Mouse (Mus musculus) macrophage (primary cell): ENCODE results near the gene Pomgnt2. TPM values are rescaled to one million over a fixed set of nuclear protein-coding genes. Genes with fewer than 3 reads are reported as not detected.

Experiments
- H3K27ac ChIP-seq: fragments of 350-480 bp; formaldehyde crosslinking; 2 replicates; pipeline ENCODE4 v1.9.0; 2021
- H3K36me3 ChIP-seq: fragments of 350-480 bp; formaldehyde crosslinking; 2 replicates; pipeline ENCODE4 v1.9.0; 2021; ENCODE audit errors: inconsistent target
- H3K4me3 ChIP-seq: fragments of 350-480 bp; formaldehyde crosslinking; 2 replicates; pipeline ENCODE4 v1.9.0; 2021; ENCODE audit errors: inconsistent target
- H3K79me2 ChIP-seq: fragments of 350-480 bp; formaldehyde crosslinking; 2 replicates; pipeline ENCODE4 v1.9.0; 2021; ENCODE audit errors: inconsistent target
- WGBS: methylation state at CpG from one replicate; pipeline ENCODE4 v1.1.7; 2026; ENCODE audit warnings: inconsistent platforms; ENCODE audit not compliant: missing documents; 5-methylcytosine and 5-hydroxymethylcytosine counted together
- polyA plus RNA-seq: library from polyadenylated mRNA; stranded (reverse); fragments of 250-400 nt; gene quantifications from 3 replicates; pipeline ENCODE4 v1.2.4, GENCODE M21; 2018; ENCODE audit warnings: inconsistent platforms

Gene Pomgnt2
- polyA plus RNA-seq, 1 experiment from 2014 or later = 0.93 TPM

DNA sequence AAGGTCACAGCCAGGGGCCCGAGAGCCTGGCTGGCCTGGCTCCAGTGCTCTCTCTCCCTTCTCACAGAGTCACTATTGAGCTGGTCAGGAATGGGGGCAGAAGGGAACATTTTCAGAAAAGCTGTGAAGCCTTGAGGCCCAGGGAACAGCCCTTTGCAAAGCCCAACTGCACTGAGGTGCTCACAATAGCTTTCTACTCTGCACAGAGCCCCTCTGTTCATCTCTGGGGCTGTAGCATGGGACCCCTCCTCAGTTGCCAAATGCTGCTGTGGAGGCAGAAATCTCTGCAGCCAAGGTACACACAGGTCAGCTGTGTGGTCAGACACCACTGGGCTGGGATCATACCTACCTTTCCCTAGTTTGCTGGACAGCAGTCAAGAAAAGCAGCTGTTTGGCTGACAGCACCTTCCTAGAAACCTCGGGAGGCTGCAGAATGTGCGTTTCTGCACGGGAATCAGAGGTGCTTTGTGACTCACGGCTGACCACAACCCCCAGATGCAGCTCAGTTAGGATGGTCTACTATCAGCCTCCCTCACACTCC is 27.0 kb downstream of the Pomgnt2 start:
- Histone ChIP-seq H3K4me3 (no peak overlapping the region), H3K36me3 (no peaks in the 10 kb centered on the region), H3K79me2 (no peaks in the 10 kb centered on the region), H3K27ac (no peak overlapping the region)
- WGBS = 32% methylated on average over 5 of the region's 5 CpGs

DNA sequence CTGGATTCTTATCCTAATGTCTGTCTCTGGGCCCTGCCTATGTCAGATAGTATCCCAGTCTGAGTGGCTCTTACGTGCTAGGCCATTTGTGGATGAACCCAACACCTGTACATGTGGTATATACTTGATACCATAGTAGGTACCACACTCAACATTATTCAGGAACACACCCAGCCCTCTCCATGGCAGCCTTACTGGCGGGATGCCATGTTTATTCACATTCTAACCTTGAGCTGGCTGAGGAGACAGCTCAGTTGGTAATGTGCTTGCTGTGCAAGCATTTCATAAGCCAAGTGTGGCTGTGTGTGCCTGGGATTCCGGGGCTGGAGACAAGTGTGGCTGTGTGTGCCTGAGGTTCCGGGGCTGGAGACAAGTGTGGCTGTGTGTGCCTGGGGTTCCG is 28.7 kb downstream of the Pomgnt2 start:
- no peak overlapping the region for H3K4me3 ChIP-seq
- no peak overlapping the region for H3K27ac ChIP-seq
- WGBS = 91% methylated on average over 5 of the region's 5 CpGs
- H3K36me3 ChIP-seq = no peaks in the 10 kb centered on the region
- H3K79me2 ChIP-seq = no peaks in the 10 kb centered on the region

DNA sequence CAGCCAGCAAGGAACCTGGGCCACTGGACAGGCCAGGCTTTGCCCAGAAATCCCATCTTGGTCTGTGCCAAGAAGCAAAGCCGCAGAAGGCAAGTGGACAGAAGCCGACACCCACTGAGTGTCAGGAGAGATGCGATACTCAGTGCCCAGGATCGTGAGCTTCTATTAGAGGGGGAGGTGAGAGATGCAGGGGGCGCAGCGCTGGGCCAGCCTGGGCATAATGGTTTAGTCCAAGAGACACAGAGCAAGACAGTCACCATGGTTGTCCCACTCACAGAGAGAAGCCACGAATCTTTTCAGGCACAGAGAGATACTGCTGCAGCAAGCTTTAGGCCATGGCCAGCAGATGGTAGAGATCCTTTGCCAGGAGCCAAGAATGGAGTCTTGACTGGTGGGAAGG is 32.0 kb downstream of the Pomgnt2 start:
- Histone ChIP-seq H3K27ac (no peak overlapping the region), H3K36me3 (no peaks in the 10 kb centered on the region), H3K79me2 (no peaks in the 10 kb centered on the region), H3K4me3 (no peak overlapping the region)
- 90% methylated on average over 7 of the region's 7 CpGs for WGBS

- no peak overlapping the region for H3K4me3 ChIP-seq
Measured at GRCm38 (mm10) chr9:121959966-121960635, 36.8 kb downstream of the Pomgnt2 start.

GRCm38 (mm10) chr9:121952596-121952995 is 44.3 kb downstream of the Pomgnt2 start:
- WGBS = 87% methylated on average over 6 of the region's 6 CpGs
- Histone ChIP-seq H3K27ac (no peak overlapping the region), H3K4me3 (no peak overlapping the region), H3K36me3 (no peaks in the 10 kb centered on the region), H3K79me2 (no peaks in the 10 kb centered on the region)

More at GRCm38 (mm10) chr9:121959966-121960635, 36.8 kb downstream of the Pomgnt2 start:
- H3K79me2 ChIP-seq = no peaks in the 10 kb centered on the region
- 94% methylated on average over 7 of the region's 7 CpGs for WGBS
- H3K36me3 ChIP-seq = no peaks in the 10 kb centered on the region
- no peak overlapping the region for H3K27ac ChIP-seq

DNA sequence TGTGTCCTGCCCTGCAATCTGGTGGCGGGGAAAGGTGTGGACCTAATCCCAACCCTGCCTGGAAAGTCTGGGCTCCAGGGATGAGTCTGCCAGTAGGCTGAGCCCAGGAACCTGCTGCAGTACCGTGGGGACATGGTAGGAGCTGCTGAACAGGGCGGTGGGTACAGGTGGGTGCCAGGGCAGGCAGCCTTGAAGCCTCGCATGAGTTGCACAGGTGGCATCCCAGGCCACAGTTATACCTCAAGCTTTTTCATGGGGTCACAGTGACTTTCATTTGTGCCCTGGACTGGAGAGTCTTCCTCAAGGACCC is 45.8 kb downstream of the Pomgnt2 start:
- Histone ChIP-seq H3K79me2 (no peaks in the 10 kb centered on the region), H3K27ac (no peak overlapping the region)
- WGBS = 51% methylated on average over 4 of the region's 4 CpGs

GRCm38 (mm10) chr9:121950418-121951113 is 46.3 kb downstream of the Pomgnt2 start, which contains the start of gene Fam198a:
Gene Fam198a, plus strand, starts transcription at chr9:121950988.
- no peaks in the 10 kb centered on the region for H3K36me3 ChIP-seq
- H3K79me2 ChIP-seq = no peaks in the 10 kb centered on the region
- H3K27ac ChIP-seq = no peak within 1 kb of the TSS
- 15% methylated on average over 11 of the region's 14 CpGs for WGBS
- H3K4me3 ChIP-seq = no peak within 1 kb of the TSS

More for the DNA sequence above, 45.8 kb downstream of the Pomgnt2 start:
- H3K36me3 ChIP-seq = no peaks in the 10 kb centered on the region
- H3K4me3 ChIP-seq = no peak overlapping the region

DNA sequence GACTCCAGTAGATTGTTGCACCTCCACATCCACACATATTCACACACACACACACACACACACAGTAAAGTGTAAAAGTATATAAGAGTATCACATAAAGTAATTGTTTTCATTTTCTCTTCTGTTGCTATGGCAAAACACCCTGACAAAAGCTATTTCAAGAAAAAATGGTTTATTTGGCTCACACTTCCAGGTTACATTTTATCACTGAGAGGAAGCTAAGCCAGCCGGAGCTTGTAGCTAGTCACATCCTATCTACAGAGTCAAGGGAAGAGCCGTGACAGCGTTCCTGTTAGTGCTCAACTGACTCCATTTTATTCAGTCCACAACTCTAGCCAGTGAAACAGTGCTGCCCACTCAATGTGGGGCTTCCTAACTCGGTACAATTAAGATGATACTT is 48.5 kb downstream of the Pomgnt2 start:
- 88% methylated on average over 4 of the region's 4 CpGs for WGBS
- H3K4me3 ChIP-seq = no peak overlapping the region
- no peaks in the 10 kb centered on the region for H3K36me3 ChIP-seq
- no peak overlapping the region for H3K27ac ChIP-seq
- no peaks in the 10 kb centered on the region for H3K79me2 ChIP-seq

GRCm38 (mm10) chr9:121947784-121948183 is 49.1 kb downstream of the Pomgnt2 start:
- Histone ChIP-seq H3K27ac (no peak overlapping the region), H3K36me3 (no peaks in the 10 kb centered on the region), H3K79me2 (no peaks in the 10 kb centered on the region), H3K4me3 (no peak overlapping the region)
- 3% methylated on average over 4 of the region's 4 CpGs for WGBS

DNA sequence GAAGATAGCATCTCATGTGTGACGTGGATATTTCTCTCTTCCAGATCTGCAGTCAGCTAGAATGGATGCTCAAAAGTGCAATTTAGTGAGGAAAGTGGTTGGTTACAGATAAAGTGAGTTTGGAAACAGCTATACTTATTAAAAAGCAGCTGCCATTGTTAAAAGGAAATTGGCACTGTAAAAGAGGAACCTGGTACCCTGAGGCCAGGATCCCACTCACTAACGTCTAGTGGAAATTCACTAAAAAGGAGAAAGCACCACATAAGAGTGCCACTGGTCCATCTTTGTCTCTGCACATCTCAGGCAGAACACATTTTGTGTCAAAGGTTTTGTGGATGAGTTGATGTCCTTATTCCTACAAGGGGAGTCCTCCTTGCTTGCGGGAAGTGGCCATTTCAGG is 53.3 kb downstream of the Pomgnt2 start:
- WGBS = 56% methylated on average over 3 of the region's 3 CpGs
- no peak overlapping the region for H3K4me3 ChIP-seq
- no peak overlapping the region for H3K27ac ChIP-seq
- H3K79me2 ChIP-seq = no peaks in the 10 kb centered on the region
- H3K36me3 ChIP-seq = no peaks in the 10 kb centered on the region

GRCm38 (mm10) chr9:121943005-121943404 is 53.9 kb downstream of the Pomgnt2 start:
- Histone ChIP-seq H3K36me3 (no peaks in the 10 kb centered on the region), H3K4me3 (no peak overlapping the region), H3K27ac (no peak overlapping the region), H3K79me2 (no peaks in the 10 kb centered on the region)
- WGBS = 50% methylated on average over 3 of the region's 3 CpGs

- no peaks in the 10 kb centered on the region for H3K36me3 ChIP-seq
- no peaks in the 10 kb centered on the region for H3K79me2 ChIP-seq
- H3K27ac ChIP-seq = no peak overlapping the region
- 62% methylated on average over 21 of the region's 21 CpGs for WGBS
- no peak overlapping the region for H3K4me3 ChIP-seq
Measured at GRCm38 (mm10) chr9:121937944-121938355, 59.0 kb downstream of the Pomgnt2 start.

- H3K4me3 ChIP-seq = no peak overlapping the region
- no peak overlapping the region for H3K27ac ChIP-seq
- WGBS = 28% methylated on average over 6 of the region's 6 CpGs
Measured at GRCm38 (mm10) chr9:121937451-121937864, 59.5 kb downstream of the Pomgnt2 start.

DNA sequence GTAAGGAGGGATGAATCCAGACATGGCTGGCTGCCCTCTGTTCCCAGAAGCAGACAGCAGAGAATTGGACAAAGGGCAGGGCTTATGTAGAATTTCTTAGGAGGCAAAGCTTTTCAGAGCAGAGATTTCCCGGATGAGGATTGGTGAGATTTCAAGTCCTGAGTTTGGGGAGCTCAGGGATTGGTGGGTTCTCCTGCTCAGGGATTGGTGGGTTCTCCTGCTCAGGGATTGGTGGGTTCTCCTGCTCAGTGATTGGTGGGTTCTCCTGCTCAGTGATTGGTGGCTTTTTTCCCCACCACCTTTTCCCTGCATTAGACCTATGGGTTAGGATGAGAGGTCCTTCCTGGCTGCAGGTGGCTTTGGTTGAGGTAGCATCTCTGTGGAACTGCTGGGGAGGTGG is 60.0 kb downstream of the Pomgnt2 start:
- 73% methylated on average over 1 of the region's 1 CpGs for WGBS
- no peak overlapping the region for H3K4me3 ChIP-seq
- H3K36me3 ChIP-seq = no peaks in the 10 kb centered on the region
- no peak overlapping the region for H3K27ac ChIP-seq
- no peaks in the 10 kb centered on the region for H3K79me2 ChIP-seq

More at GRCm38 (mm10) chr9:121937451-121937864, 59.5 kb downstream of the Pomgnt2 start:
- H3K36me3 ChIP-seq = no peaks in the 10 kb centered on the region
- H3K79me2 ChIP-seq = no peaks in the 10 kb centered on the region

- 89% methylated on average over 4 of the region's 4 CpGs for WGBS
- Histone ChIP-seq H3K4me3 (no peak overlapping the region), H3K27ac (no peak overlapping the region), H3K36me3 (no peaks in the 10 kb centered on the region), H3K79me2 (no peaks in the 10 kb centered on the region)
Measured at GRCm38 (mm10) chr9:121934856-121935255, 62.1 kb downstream of the Pomgnt2 start.
